Mouse (Mus musculus): Measurements from ENCODE around the gene Wdr6.

DNA sequence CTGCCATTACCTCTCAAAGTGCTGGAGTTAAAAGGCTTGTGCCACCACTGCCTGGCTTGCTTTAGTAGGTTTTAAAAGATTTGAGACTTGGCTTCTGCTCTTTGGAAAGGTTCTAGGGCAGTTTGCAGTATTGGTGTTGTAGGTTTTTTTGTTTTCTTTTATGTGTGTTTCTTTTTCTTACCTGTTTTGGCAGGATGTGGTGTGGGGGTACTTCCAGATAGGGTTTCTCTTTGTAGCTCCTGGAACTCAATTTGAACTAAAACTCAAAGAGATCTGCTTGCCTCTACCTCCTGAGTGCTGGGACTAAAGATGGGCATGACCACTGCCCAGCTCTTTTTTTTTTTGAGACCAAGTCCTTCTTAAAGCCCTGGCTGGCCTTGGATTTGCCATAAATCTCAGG lies 37.7 kb downstream of the Wdr6 start:
- TF ChIP-seq POLR2A (IDR thresholded peaks at IDR 0.05; ENCODE audit: insufficient read depth, low read depth, low read length) (no peak), CTCF (IDR thresholded peaks at IDR 0.05) (no peak), EP300 (IDR thresholded peaks at IDR 0.05; ENCODE audit: insufficient read depth, low read depth, low read length) (no peak)
